Mouse (Mus musculus) liver, embryonic 11.5 days (tissue): ENCODE results near the gene Hist2h2aa2. TPM values are rescaled to one million over a fixed set of nuclear protein-coding genes. Genes with fewer than 3 reads are reported as not detected.

Experiments
- ATAC-seq: fragments of 200-750 bp; cut with Nextera tagmentation; replicated peaks from 2 replicates; pipeline ENCODE4 v1.8.0; 2017; ENCODE audit warnings: moderate number of reproducible peaks, mild to moderate bottlenecking, moderate TSS enrichment, moderate library complexity; ENCODE audit not compliant: low FRiP score
- DNase-seq: peaks from one replicate; pipeline ENCODE4 v3.0.0-alpha.2; 2017; ENCODE audit warnings: low spot score
- H3K27ac ChIP-seq: fragments of 300-500 bp; sonication (generic); 2 replicates; pipeline ENCODE4 v1.5.1; 2014; ENCODE audit warnings: mild to moderate bottlenecking, low read depth, low read length, control low read depth
- H3K27me3 ChIP-seq: fragments of 300-500 bp; sonication (generic); replicated peaks from 2 replicates; pipeline ENCODE4 v1.6.1; 2014; ENCODE audit warnings: low read length, mixed read lengths; ENCODE audit not compliant: control insufficient read depth, insufficient read depth
- H3K36me3 ChIP-seq: fragments of 300-500 bp; sonication (generic); 2 replicates; pipeline ENCODE4 v1.6.1; 2014; ENCODE audit warnings: mild to moderate bottlenecking, low read length, moderate library complexity, mixed read lengths; ENCODE audit not compliant: control insufficient read depth, insufficient read depth
- H3K4me1 ChIP-seq: fragments of 300-500 bp; sonication (generic); replicated peaks from 2 replicates; pipeline ENCODE4 v1.6.1; 2014; ENCODE audit warnings: low read length, mixed read lengths; ENCODE audit not compliant: control insufficient read depth, insufficient read depth
- H3K4me2 ChIP-seq: fragments of 300-500 bp; sonication (generic); 2 replicates; pipeline ENCODE4 v1.6.1; 2014; ENCODE audit warnings: mild to moderate bottlenecking, control low read depth, moderate library complexity
- H3K4me3 ChIP-seq: fragments of 300-500 bp; sonication (generic); 2 replicates; pipeline ENCODE4 v1.5.1; 2014; ENCODE audit warnings: low read depth, low read length, control low read depth
- H3K9ac ChIP-seq: fragments of 300-500 bp; sonication (generic); 2 replicates; pipeline ENCODE4 v1.6.1; 2014; ENCODE audit warnings: low read depth, low read length, control low read depth
- H3K9me3 ChIP-seq: fragments of 300-500 bp; sonication (generic); 2 replicates; pipeline ENCODE4 v1.6.1; 2016; ENCODE audit warnings: low read length, inconsistent platforms, mixed read lengths; ENCODE audit not compliant: control insufficient read depth
- whole genome bisulfite sequencing: fragments of 180-500 bp; shearing (Covaris S2); extraction: QIAGEN DNeasy Blood & Tissue Kit; methylation state at CpG from one replicate; pipeline ENCODE4 v1.1.7; 2014; 5-methylcytosine and 5-hydroxymethylcytosine counted together
- polyA plus RNA-seq: library from polyadenylated mRNA; unstranded; fragments of >200 nt; fragmentation: Nextera tagmentation; extraction: Ambion mirVana; gene quantifications from 2 replicates; pipeline ENCODE4 v1.2.1, GENCODE M21; 2014

Hist2h2aa2 gene
- polyA plus RNA-seq, 1 experiment from 2014 or later = 34.5 TPM

- ATAC-seq = peak; percentile 88
- WGBS = under 1% methylated on average over 40 of the region's 40 CpGs
- peaks cover 17% of the 10 kb centered on the region for H3K4me1 ChIP-seq
Observed at GRCm38 (mm10) chr3:96262979-96263550, 23.0 kb upstream of the Hist2h2aa2 start, which contains the start of gene Hist2h4. Gene Hist2h4, minus strand, starts transcription at chr3:96263311.

GRCm38 (mm10) chr3:96262216-96262875 lies 22.3 kb upstream of the Hist2h2aa2 start:
- DNase-seq (peak; percentile 75), ATAC-seq (peak; percentile 77)
- Histone ChIP-seq H3K4me1 (peaks cover 17% of the 10 kb centered on the region), H3K36me3 (no peaks in the 10 kb centered on the region), H3K4me2 (peak overlapping the region; percentile 84), H3K9ac (peak overlapping the region; percentile 93), H3K9me3 (no peaks in the 10 kb centered on the region), H3K4me3 (peak overlapping the region; percentile 56), H3K27ac (peak overlapping the region; percentile 100), H3K27me3 (no peaks in the 10 kb centered on the region)
- 2% methylated on average over 19 of the region's 19 CpGs for WGBS

More at GRCm38 (mm10) chr3:96262979-96263550, 23.0 kb upstream of the Hist2h2aa2 start, which contains the start of gene Hist2h4:
- Histone ChIP-seq H3K9ac (peak within 1 kb of the TSS; percentile 93), H3K4me2 (peak within 1 kb of the TSS; percentile 84), H3K36me3 (no peaks in the 10 kb centered on the region), H3K27ac (peak within 1 kb of the TSS; percentile 100), H3K27me3 (no peaks in the 10 kb centered on the region), H3K9me3 (no peaks in the 10 kb centered on the region), H3K4me3 (peak within 1 kb of the TSS; percentile 56)
- DNase-seq = peak; percentile 98

- Histone ChIP-seq H3K9ac (peak overlapping the region; percentile 93), H3K4me1 (peaks cover 17% of the 10 kb centered on the region), H3K4me2 (peak overlapping the region; percentile 84), H3K9me3 (no peaks in the 10 kb centered on the region), H3K27me3 (no peaks in the 10 kb centered on the region), H3K36me3 (no peaks in the 10 kb centered on the region), H3K4me3 (peak overlapping the region; percentile 56; the same call in 1 of the 2 replicates), H3K27ac (peak overlapping the region; percentile 100)
- no peak for ATAC-seq
- no peak for DNase-seq
- 62% methylated on average over 3 of the region's 3 CpGs for whole genome bisulfite sequencing
Observed at GRCm38 (mm10) chr3:96261623-96262022, 21.5 kb upstream of the Hist2h2aa2 start.

GRCm38 (mm10) chr3:96260220-96260619 lies 20.1 kb upstream of the Hist2h2aa2 start:
- H3K9me3 ChIP-seq = no peaks in the 10 kb centered on the region
- no peak for DNase-seq
- H3K4me1 ChIP-seq = peaks cover 17% of the 10 kb centered on the region
- H3K9ac ChIP-seq = no peak overlapping the region
- ATAC-seq = no peak
- no peaks in the 10 kb centered on the region for H3K27me3 ChIP-seq
- no peaks in the 10 kb centered on the region for H3K36me3 ChIP-seq
- no peak overlapping the region for H3K27ac ChIP-seq
- H3K4me3 ChIP-seq = no peak overlapping the region
- H3K4me2 ChIP-seq = no peak overlapping the region
- 92% methylated on average over 5 of the region's 5 CpGs for WGBS

GRCm38 (mm10) chr3:96257190-96257589 lies 17.1 kb upstream of the Hist2h2aa2 start:
- Histone ChIP-seq H3K27me3 (no peaks in the 10 kb centered on the region), H3K4me2 (no peak overlapping the region), H3K4me1 (peaks cover 20% of the 10 kb centered on the region; the same call in 1 of the 2 replicates), H3K4me3 (no peak overlapping the region), H3K9ac (no peak overlapping the region), H3K27ac (no peak overlapping the region), H3K36me3 (no peaks in the 10 kb centered on the region), H3K9me3 (no peaks in the 10 kb centered on the region)
- 73% methylated on average over 3 of the region's 3 CpGs for WGBS
- ATAC-seq (no peak), DNase-seq (no peak)

GRCm38 (mm10) chr3:96255926-96256593 lies 16.0 kb upstream of the Hist2h2aa2 start:
- Histone ChIP-seq H3K27ac (no peak overlapping the region), H3K36me3 (no peaks in the 10 kb centered on the region), H3K9ac (no peak overlapping the region), H3K4me1 (peaks cover 15% of the 10 kb centered on the region; the same call in 1 of the 2 replicates), H3K27me3 (no peaks in the 10 kb centered on the region), H3K4me3 (no peak overlapping the region), H3K4me2 (no peak overlapping the region), H3K9me3 (no peaks in the 10 kb centered on the region)
- 75% methylated on average over 5 of the region's 5 CpGs for WGBS
- DNase-seq = no peak
- ATAC-seq = no peak

- Histone ChIP-seq H3K27me3 (no peaks in the 10 kb centered on the region), H3K4me1 (peaks cover 15% of the 10 kb centered on the region; the same call in 1 of the 2 replicates), H3K27ac (peak overlapping the region; percentile 70; the same call in 1 of the 2 replicates), H3K36me3 (no peaks in the 10 kb centered on the region), H3K9me3 (no peaks in the 10 kb centered on the region), H3K4me2 (peak overlapping the region; percentile 46), H3K4me3 (0 out of 2 replicates have a peak overlapping the region, but pooled peaks have one; percentile 8), H3K9ac (peak overlapping the region; percentile 58)
- DNase-seq = no peak
- ATAC-seq = peak; percentile 95
- 28% methylated on average over 10 of the region's 10 CpGs for WGBS
Observed at GRCm38 (mm10) chr3:96254683-96255355, 14.7 kb upstream of the Hist2h2aa2 start.

GRCm38 (mm10) chr3:96251787-96252186 lies 11.7 kb upstream of the Hist2h2aa2 start:
- Histone ChIP-seq H3K4me1 (peaks cover 24% of the 10 kb centered on the region), H3K4me2 (no peak overlapping the region), H3K27ac (no peak overlapping the region), H3K4me3 (no peak overlapping the region), H3K27me3 (no peaks in the 10 kb centered on the region), H3K36me3 (no peaks in the 10 kb centered on the region), H3K9ac (no peak overlapping the region), H3K9me3 (no peaks in the 10 kb centered on the region)
- 84% methylated on average over 3 of the region's 3 CpGs for WGBS
- no peak for ATAC-seq
- DNase-seq = no peak
